Mouse (Mus musculus) cerebellum, postnatal 10 days (tissue): ENCODE measurements at regions not wholly inside any gene's neighbourhood (a gene's known extent, or its start where the extent isn't known, plus 50 kb on each side); places are given as distances from the start of the nearest gene placed in this dataset.

Experiments used
- DNase-seq, 2 experiments: peaks; one replicate each; pipeline ENCODE4 v3.0.0; 2021; ENCODE audit warnings: mixed read lengths in 2 of 2

GRCm38 (mm10) chr12:59834809-59835208, 615.3 kb upstream of the Fbxo33 start:
- no peak for DNase-seq

DNA sequence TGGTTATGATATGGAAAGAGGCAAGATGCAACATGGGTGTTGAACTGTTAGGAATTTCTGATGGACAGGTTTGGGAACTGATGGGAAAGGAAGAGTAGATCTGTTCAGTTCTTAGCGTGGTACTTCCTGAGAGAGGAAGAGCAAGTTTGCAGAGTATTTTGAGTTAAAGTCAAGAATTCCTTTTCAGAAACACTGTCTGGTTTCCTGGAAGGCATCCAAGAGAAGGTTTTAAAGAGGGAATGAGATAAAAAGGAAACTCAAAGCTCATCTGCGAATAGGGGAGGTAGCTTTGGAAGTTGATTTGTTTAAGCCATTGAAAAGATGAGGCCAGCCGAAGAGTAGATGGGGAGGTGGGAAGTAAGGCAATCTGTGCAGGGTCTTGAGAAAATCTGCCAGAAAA, 603.4 kb upstream of the Fbxo33 start:
- DNase-seq = peak in 1 of 2 experiments; percentile 6

DNA sequence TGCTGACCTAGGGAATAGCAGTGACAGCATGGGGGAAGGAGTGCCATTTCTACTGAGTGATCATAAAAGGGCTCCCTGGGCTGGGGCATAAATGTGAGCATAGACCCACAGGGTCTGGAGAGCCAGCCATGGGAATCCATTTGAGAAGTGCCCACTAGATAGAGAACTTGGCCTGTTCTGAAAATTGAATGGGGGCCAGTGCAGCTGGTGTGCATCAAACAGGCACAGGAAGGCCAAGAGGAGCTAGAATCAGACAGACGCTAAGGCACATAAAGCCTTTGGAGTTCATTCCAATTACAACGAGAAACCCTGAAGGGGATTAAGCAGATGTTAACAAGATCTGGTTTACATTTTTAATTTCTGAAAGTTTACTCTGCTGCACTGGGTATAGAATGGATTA, 602.9 kb upstream of the Fbxo33 start:
- DNase-seq = peak; percentile 60 to 63

GRCm38 (mm10) chr12:59821698-59822097, 602.2 kb upstream of the Fbxo33 start:
- DNase-seq = no peak

DNA sequence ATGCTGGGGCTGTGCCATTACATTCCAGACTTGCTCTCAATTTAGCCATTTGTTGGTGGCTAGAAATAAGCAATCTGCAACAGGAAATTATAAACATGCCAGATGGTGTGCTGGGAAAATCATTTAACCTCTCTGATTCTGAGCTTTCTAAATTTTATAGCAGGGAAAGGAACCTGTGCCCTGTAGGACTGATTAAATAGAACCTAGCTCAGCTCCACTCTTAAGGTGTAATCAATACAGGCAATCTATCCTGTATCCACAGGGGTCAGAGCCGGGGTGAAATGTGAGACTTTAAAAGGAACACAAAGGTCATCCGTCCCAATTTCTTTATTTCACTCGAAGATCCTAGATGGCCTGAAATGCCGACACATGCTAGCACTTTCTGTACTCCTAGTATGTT, 596.4 kb upstream of the Fbxo33 start:
- DNase-seq = no peak

- no peak for DNase-seq
Observed at GRCm38 (mm10) chr12:59814356-59814755, 594.8 kb upstream of the Fbxo33 start.

GRCm38 (mm10) chr12:59809224-59809623, 589.7 kb upstream of the Fbxo33 start:
- DNase-seq = no peak

DNA sequence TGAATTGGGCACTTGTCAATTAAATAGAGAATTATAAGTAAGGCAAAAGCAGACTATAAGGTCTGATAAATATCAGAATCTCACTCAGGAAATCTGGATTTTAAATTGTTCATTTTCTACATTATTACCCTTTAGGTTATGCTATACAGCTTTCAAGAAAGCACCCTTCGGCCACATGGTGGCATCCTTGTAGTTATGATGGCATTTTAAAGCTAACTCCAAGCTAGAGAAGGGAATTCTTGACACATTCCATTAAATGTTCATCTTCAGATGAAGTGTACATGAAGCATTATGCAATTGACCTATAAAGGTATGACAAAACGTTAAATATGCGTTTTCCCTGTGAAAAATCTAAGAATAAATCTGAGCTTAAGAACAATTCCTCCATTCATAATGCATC, 578.5 kb upstream of the Fbxo33 start:
- DNase-seq = peak; percentile 53 to 60

- DNase-seq = peak; percentile 24 to 35
Observed at GRCm38 (mm10) chr12:59791473-59791872, 571.9 kb upstream of the Fbxo33 start.

DNA sequence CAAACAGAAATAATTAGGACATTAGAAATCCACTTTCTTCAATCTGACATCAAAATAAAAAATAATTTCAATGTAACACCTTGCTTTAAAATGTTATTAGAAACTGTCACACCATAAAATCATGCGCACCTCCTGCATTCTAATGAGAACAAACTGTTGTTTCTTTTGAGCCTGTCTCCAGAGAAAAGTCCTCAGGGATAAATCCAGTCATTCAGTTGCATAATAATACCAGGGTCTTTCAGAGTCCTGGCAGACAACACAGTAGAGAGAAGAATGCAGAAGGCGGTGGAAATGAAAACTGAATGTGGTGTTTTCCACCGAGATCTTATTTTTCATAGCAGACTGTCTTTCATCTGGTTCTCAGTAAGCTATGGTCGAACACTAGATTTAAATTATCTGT, 567.3 kb upstream of the Fbxo33 start:
- DNase-seq = no peak

GRCm38 (mm10) chr12:59770980-59771379, 551.5 kb upstream of the Fbxo33 start:
- DNase-seq = no peak

DNA sequence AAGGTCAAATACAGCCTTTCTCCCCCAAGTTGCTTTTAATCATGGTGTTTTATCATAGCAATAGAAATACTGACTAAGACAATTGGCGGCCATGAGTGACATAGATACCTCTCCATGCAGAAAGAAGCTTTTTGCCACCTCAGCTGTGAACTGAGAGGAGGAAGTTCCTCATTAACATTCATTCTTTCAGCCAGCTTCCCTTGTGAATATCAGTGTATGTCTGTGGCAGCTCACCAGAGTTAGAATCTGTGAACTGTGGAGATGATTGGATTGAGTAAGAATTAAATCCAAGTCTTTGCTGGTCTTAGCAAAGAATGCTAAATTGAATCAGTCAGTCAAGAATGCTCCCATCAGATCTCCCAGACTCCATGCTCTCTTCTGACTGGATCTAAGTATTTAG, 542.7 kb upstream of the Fbxo33 start:
- no peak for DNase-seq

DNA sequence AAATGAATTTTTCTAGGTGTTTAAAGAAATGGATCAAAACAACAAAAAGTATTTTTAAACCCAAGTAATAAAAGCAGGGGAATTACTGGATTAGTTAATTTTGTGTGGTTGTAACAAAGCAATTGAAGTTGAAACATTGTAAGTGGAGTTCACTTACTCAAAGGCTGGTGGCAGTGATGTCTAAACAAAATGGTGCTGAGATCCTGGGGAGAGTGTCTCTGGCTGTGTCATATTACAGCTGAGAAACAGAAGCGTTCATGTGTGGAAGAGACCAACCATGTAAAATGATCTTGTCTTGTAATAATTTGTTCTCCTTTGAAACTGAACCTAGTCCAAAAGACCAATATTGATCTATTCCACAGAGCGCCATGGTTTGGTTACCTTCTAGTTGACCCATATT, 525.2 kb upstream of the Fbxo33 start:
- DNase-seq = no peak

GRCm38 (mm10) chr12:59743211-59743610, 523.7 kb upstream of the Fbxo33 start:
- no peak for DNase-seq

DNA sequence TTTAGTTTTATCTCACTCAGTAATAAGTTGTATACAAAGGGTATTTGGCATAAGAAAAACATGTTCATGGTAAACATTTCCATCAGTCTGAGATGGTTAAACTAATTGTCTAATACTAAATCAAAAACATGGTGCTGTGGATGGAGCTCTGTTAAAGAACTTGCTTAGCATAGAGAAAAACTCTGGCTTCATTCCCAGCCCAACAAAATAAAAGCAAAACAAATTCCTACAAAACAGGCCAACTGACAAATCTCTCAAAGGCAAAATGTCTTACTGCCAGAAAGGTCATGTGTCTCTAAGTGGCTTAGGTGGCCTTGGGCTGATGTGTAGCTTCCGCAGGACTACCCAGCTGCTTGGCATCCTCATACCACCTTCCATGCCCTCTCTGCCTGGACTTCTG, 505.4 kb upstream of the Fbxo33 start:
- peak in 1 of 2 experiments; percentile 3 for DNase-seq

- no peak for DNase-seq
Observed at GRCm38 (mm10) chr12:59722471-59723182, 503.1 kb upstream of the Fbxo33 start.

GRCm38 (mm10) chr12:59713216-59713615, 493.7 kb upstream of the Fbxo33 start:
- no peak for DNase-seq

DNA sequence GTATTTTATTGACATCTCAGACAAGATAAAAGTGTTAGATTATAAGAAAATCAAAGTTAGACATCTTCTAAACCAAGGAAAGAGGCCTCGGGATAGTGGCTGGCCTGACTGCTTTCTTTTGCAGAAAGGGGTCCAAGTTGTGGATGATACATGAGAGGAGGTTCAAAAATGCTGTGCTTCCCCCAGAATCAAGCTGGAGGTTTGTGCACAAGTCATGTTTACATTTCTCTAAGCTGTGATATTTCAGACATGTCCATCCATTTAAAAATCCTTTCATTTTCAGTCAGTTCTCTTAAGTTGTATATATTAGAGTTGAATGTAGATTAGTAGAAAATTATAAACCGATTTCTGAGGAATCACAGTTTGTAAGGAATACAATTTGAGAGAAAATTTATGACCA, 463.7 kb upstream of the Fbxo33 start:
- no peak for DNase-seq

GRCm38 (mm10) chr12:59663161-59663560, 443.6 kb upstream of the Fbxo33 start:
- no peak for DNase-seq

- DNase-seq = no peak
Observed at GRCm38 (mm10) chr12:59630678-59631077, 411.2 kb upstream of the Fbxo33 start.

GRCm38 (mm10) chr12:59623147-59623546, 403.6 kb upstream of the Fbxo33 start:
- no peak for DNase-seq

GRCm38 (mm10) chr12:59621132-59621531, 401.6 kb upstream of the Fbxo33 start:
- DNase-seq = no peak

- no peak for DNase-seq
Observed at GRCm38 (mm10) chr12:59620340-59620739, 400.8 kb upstream of the Fbxo33 start.

- DNase-seq = no peak
Observed at GRCm38 (mm10) chr12:59616075-59616474, 396.6 kb upstream of the Fbxo33 start.

DNA sequence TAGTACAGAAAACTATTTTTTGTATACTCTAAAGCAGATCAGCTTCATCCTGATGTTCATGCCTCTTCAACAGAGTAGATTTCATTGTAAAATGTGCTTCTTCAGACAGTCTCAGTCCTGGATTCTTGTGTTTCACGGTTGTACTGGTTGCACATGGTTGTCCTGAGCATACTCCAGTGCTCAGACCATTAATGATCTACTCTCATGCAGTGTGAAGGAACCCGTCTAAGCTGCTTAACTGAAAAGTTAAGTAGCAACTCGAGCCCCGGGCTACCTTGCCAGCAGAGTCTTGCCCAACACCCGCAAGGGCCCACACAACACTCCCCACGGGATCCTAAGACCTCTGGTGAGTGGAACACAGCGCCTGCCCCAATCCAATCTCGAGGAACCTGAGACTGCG, 380.3 kb upstream of the Fbxo33 start:
- DNase-seq = no peak
